Mouse (Mus musculus) midbrain, embryonic 14.5 days (tissue): Measurements from ENCODE around the gene Slc1a2. TPM values are rescaled to one million over a fixed set of nuclear protein-coding genes. Genes with fewer than 3 reads are reported as not detected.

Experiments
- ATAC-seq: fragments of 200-750 bp; cut with Nextera tagmentation; 2 replicates; pipeline ENCODE4 v1.8.0; 2017; ENCODE audit warnings: moderate number of reproducible peaks, moderate library complexity; ENCODE audit not compliant: low FRiP score, low TSS enrichment
- DNase-seq: peaks from one replicate; pipeline ENCODE4 v3.0.0-alpha.2; 2015
- H3K27ac ChIP-seq: fragments of 300-500 bp; sonication (generic); replicated peaks from 2 replicates; pipeline ENCODE4 v1.5.1; 2014; ENCODE audit warnings: mild to moderate bottlenecking, low read depth, low read length, moderate library complexity
- H3K27me3 ChIP-seq: fragments of 300-500 bp; sonication (generic); 2 replicates; pipeline ENCODE4 v1.6.1; 2014; ENCODE audit warnings: low read length, control low read depth, mixed read lengths; ENCODE audit not compliant: control insufficient read depth, insufficient read depth
- H3K36me3 ChIP-seq: fragments of 300-500 bp; sonication (generic); 2 replicates; pipeline ENCODE4 v1.6.1; 2014; ENCODE audit warnings: low read length, control low read depth; ENCODE audit not compliant: control insufficient read depth, insufficient read depth
- H3K4me1 ChIP-seq: fragments of 300-500 bp; sonication (generic); 2 replicates; pipeline ENCODE4 v1.6.1; 2014; ENCODE audit warnings: mild to moderate bottlenecking, antibody characterized with exemption, low read length, control low read depth; ENCODE audit not compliant: control insufficient read depth, insufficient read depth
- H3K4me2 ChIP-seq: fragments of 300-500 bp; sonication (generic); 2 replicates; pipeline ENCODE4 v1.6.1; 2014; ENCODE audit warnings: mild to moderate bottlenecking, low read length, moderate library complexity
- H3K4me3 ChIP-seq: fragments of 300-500 bp; sonication (generic); replicated peaks from 2 replicates; pipeline ENCODE4 v1.5.1; 2014; ENCODE audit warnings: low read depth, low read length
- H3K9ac ChIP-seq: fragments of 300-500 bp; sonication (generic); replicated peaks from 2 replicates; pipeline ENCODE4 v1.6.1; 2014; ENCODE audit warnings: mild to moderate bottlenecking, low read length, moderate library complexity
- H3K9me3 ChIP-seq: fragments of 300-500 bp; sonication (generic); 2 replicates; pipeline ENCODE4 v1.6.1; 2016; ENCODE audit warnings: low read length, control low read depth, mixed read lengths; ENCODE audit not compliant: control insufficient read depth
- WGBS: fragments of 180-500 bp; shearing (Covaris S2); extraction: QIAGEN DNeasy Blood & Tissue Kit; methylation state at CpG from one replicate; pipeline ENCODE4 v1.1.7; 2014; 5-methylcytosine and 5-hydroxymethylcytosine counted together
- polyA plus RNA-seq: library from polyadenylated mRNA; unstranded; fragments of >200 nt; fragmentation: Nextera tagmentation; extraction: Ambion mirVana; gene quantifications from 2 replicates; pipeline ENCODE4 v1.2.1, GENCODE M21; 2014

Slc1a2 gene
- polyA plus RNA-seq, 1 experiment from 2014 or later = 24.0 TPM

DNA sequence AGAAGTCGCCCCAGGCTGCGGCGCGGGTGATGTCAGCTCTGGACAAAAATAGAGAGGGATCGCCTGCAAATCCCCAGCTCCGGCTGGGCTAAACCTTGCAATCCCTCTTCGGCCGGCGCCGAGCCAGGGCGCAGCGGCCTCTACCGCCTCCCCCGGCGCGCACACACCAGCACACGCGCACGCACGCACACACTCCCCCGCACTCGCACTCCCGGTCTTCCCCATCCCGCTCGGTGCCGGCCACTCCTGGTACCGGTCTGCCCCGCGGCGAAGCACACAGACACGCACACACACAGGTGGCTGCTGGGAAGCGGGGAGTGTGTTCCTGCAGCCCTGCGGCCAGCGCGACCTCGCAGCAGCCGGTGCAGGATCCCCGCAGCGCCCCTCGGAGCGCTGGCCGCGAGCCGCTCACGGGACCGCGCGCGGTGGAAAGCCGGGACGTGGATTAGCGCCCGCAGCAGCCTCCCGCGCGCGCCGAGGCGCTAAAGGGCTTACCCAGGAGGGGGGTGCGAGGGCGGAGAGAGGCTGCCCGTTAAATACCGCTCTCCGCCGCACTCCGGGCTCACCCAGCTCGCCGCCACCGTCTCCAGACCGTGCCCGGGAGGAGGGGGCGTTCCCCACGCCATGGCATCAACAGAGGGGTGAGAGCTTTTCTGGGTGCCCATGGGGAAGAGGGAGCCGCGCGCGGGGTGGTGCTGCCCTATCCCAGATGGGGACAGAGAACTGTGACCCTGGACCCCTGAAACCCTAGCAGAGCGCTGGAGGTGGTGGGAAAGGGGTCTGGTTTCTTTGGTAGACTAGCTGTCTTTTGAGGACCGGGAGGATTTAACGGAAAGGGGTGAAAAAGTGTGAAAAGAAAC is 432 bp downstream of the Slc1a2 start:
- Histone ChIP-seq H3K36me3 (no peaks in the 10 kb centered on the region), H3K27me3 (no peaks in the 10 kb centered on the region), H3K9me3 (no peaks in the 10 kb centered on the region), H3K4me1 (peaks cover 52% of the 10 kb centered on the region), H3K9ac (peak overlapping the region; percentile 87), H3K4me3 (peak overlapping the region; percentile 72), H3K4me2 (peak overlapping the region; percentile 86), H3K27ac (peak overlapping the region; percentile 96)
- peak; percentile 89 for DNase-seq
- ATAC-seq = peak; percentile 80
- whole genome bisulfite sequencing = under 1% methylated on average over 74 of the region's 80 CpGs

GRCm38 (mm10) chr2:102659521-102659830 is 1.0 kb downstream of the Slc1a2 start:
- ATAC-seq (no peak; the same call in 1 of the 2 replicates), DNase-seq (peak; percentile 75)
- no peaks in the 10 kb centered on the region for H3K9me3 ChIP-seq
- H3K4me3 ChIP-seq = peak overlapping the region; percentile 72
- peak overlapping the region; percentile 96 for H3K27ac ChIP-seq
- WGBS = 2% methylated on average over 10 of the region's 10 CpGs
- H3K4me1 ChIP-seq = peaks cover 55% of the 10 kb centered on the region
- no peaks in the 10 kb centered on the region for H3K27me3 ChIP-seq
- H3K9ac ChIP-seq = peak overlapping the region; percentile 87
- H3K36me3 ChIP-seq = no peaks in the 10 kb centered on the region
- H3K4me2 ChIP-seq = peak overlapping the region; percentile 86

- DNase-seq = peak; percentile 59
Measured at GRCm38 (mm10) chr2:102661052-102661451, 2.6 kb downstream of the Slc1a2 start.

DNA sequence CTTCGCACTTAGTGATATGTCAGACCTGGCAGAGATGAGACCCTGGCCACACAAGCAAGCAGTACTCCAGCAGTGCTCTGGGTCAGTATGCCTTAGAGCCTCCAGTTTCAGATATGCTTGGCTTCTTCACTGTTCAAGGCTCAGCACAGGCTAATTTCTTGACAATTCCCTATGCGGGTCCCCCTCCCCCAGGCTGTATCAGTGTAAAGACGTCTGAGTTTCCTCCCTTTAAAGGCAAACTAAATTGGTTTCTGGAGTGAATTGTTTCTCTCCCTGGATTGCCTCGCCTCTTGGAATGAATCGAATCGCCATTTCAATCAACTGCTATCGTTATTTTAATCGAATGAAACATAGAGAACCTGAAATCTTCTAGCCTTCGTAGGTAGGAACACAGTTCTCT is 4.5 kb downstream of the Slc1a2 start:
- Histone ChIP-seq H3K4me3 (0 out of 2 replicates have a peak overlapping the region, but pooled peaks have one; percentile 3), H3K9ac (no peak overlapping the region), H3K36me3 (no peaks in the 10 kb centered on the region), H3K27me3 (no peaks in the 10 kb centered on the region), H3K27ac (peak overlapping the region; percentile 71), H3K4me2 (peak overlapping the region; percentile 86), H3K4me1 (peaks cover 46% of the 10 kb centered on the region), H3K9me3 (no peaks in the 10 kb centered on the region)
- ATAC-seq = no peak
- WGBS = 35% methylated on average over 9 of the region's 9 CpGs
- DNase-seq = peak; percentile 61

More at GRCm38 (mm10) chr2:102661052-102661451, 2.6 kb downstream of the Slc1a2 start:
- no peaks in the 10 kb centered on the region for H3K36me3 ChIP-seq
- H3K9me3 ChIP-seq = no peaks in the 10 kb centered on the region
- peak overlapping the region; percentile 86 for H3K4me2 ChIP-seq
- no peaks in the 10 kb centered on the region for H3K27me3 ChIP-seq
- peak overlapping the region; percentile 72 for H3K4me3 ChIP-seq
- H3K27ac ChIP-seq = peak overlapping the region; percentile 32
- H3K4me1 ChIP-seq = peaks cover 56% of the 10 kb centered on the region
- peak overlapping the region; percentile 26; the same call in 1 of the 2 replicates for H3K9ac ChIP-seq
- 42% methylated on average over 2 of the region's 2 CpGs for WGBS
- ATAC-seq = no peak

DNA sequence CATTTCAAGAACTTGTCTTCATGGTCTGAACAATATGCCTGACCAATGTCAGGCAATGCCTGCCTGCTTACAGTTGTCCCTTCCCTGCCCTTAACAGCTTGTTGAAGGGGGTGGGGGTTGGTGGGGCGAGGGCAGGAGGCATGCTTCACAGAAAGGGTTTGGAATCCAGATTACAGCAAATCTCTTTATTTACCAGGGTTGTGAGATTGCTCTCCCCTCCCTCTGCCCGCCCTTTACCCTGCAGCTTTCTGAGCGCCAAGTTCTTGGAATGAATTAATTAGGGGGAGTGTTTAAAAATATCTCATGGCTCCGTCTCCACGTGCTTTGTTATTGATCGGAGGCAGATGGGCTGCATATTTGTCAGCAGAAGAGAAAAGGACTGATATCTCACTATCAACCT is 4.9 kb downstream of the Slc1a2 start:
- H3K27ac ChIP-seq = peak overlapping the region; percentile 71
- peak; percentile 65 for DNase-seq
- no peaks in the 10 kb centered on the region for H3K9me3 ChIP-seq
- H3K4me2 ChIP-seq = peak overlapping the region; percentile 86
- H3K36me3 ChIP-seq = no peaks in the 10 kb centered on the region
- ATAC-seq = peak; percentile 25; the same call in 1 of the 2 replicates
- peak overlapping the region; percentile 18; the same call in 1 of the 2 replicates for H3K9ac ChIP-seq
- H3K4me1 ChIP-seq = peaks cover 46% of the 10 kb centered on the region
- 0 out of 2 replicates have a peak overlapping the region, but pooled peaks have one; percentile 3 for H3K4me3 ChIP-seq
- under 1% methylated on average over 6 of the region's 6 CpGs for WGBS
- H3K27me3 ChIP-seq = no peaks in the 10 kb centered on the region

DNA sequence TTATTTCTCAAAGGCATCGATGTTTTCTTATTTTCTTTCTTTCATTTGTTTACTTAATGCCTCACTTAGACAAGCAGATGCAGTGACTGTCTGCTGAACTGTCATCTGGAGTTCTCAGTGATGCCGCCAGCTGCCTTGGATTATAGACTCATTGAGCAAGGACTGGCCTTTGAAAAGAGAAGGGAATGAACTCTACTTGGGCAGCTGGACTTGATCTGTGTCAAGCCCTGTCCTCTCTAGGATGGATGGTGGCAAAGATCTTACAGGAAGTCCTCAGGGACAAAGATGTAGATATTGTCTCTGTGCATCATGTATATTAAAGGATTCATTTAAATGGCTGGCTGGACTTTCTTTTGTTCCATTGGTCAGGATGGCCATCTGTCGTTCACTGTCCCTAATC is 5.4 kb downstream of the Slc1a2 start:
- no peaks in the 10 kb centered on the region for H3K27me3 ChIP-seq
- ATAC-seq (no peak), DNase-seq (peak; percentile 54)
- H3K36me3 ChIP-seq = no peaks in the 10 kb centered on the region
- H3K4me2 ChIP-seq = peak overlapping the region; percentile 86
- H3K9ac ChIP-seq = no peak overlapping the region
- H3K27ac ChIP-seq = peak overlapping the region; percentile 62
- WGBS = 21% methylated on average over 3 of the region's 3 CpGs
- H3K9me3 ChIP-seq = no peaks in the 10 kb centered on the region
- H3K4me1 ChIP-seq = peaks cover 46% of the 10 kb centered on the region
- no peak overlapping the region for H3K4me3 ChIP-seq

- Histone ChIP-seq H3K4me1 (peaks cover 13% of the 10 kb centered on the region), H3K4me3 (no peak overlapping the region), H3K27me3 (no peaks in the 10 kb centered on the region), H3K9me3 (no peaks in the 10 kb centered on the region), H3K27ac (no peak overlapping the region), H3K4me2 (no peak overlapping the region), H3K36me3 (no peaks in the 10 kb centered on the region), H3K9ac (no peak overlapping the region)
- WGBS = 84% methylated on average over 6 of the region's 6 CpGs
- no peak for DNase-seq
- ATAC-seq = no peak
Measured at GRCm38 (mm10) chr2:102667981-102668380, 9.5 kb downstream of the Slc1a2 start.

GRCm38 (mm10) chr2:102669580-102669979 is 11.1 kb downstream of the Slc1a2 start:
- no peaks in the 10 kb centered on the region for H3K9me3 ChIP-seq
- H3K27ac ChIP-seq = no peak overlapping the region
- no peak overlapping the region for H3K9ac ChIP-seq
- 63% methylated on average over 6 of the region's 6 CpGs for WGBS
- DNase-seq = no peak
- 0 out of 2 replicates have a peak, but pooled peaks cover 3% of the 10 kb centered on the region for H3K4me1 ChIP-seq
- no peak overlapping the region for H3K4me3 ChIP-seq
- no peak overlapping the region for H3K4me2 ChIP-seq
- no peak for ATAC-seq
- H3K36me3 ChIP-seq = no peaks in the 10 kb centered on the region
- no peaks in the 10 kb centered on the region for H3K27me3 ChIP-seq

DNA sequence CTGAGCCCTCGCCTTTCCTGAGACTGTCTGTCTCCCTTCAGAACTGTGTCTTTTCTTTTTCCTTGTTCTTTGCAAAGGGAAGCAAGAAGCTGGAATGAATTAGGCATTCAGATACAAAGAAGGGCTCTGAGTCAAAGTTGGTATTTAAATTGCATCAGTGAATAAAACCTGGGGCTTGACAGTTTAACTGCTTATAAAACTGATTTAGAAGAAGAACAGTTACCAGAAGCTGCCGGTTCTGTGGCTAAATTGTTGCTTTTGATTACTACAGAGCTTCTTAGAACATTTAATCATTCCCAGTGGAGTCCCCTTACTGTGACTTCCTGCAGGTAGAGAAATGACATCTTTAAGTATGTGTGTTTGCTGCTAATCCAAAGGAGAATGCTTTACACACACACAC is 16.1 kb downstream of the Slc1a2 start:
- WGBS = 50% methylated on average over 2 of the region's 2 CpGs
- H3K4me3 ChIP-seq = no peak overlapping the region
- no peaks in the 10 kb centered on the region for H3K36me3 ChIP-seq
- no peaks in the 10 kb centered on the region for H3K9me3 ChIP-seq
- ATAC-seq (no peak), DNase-seq (no peak)
- H3K4me2 ChIP-seq = no peak overlapping the region
- H3K4me1 ChIP-seq = 0 out of 2 replicates have a peak, but pooled peaks cover 3% of the 10 kb centered on the region
- H3K27me3 ChIP-seq = no peaks in the 10 kb centered on the region
- no peak overlapping the region for H3K27ac ChIP-seq
- no peak overlapping the region for H3K9ac ChIP-seq
